Mouse (Mus musculus): ENCODE measurements at regions not wholly inside any gene's neighbourhood (a gene's known extent, or its start where the extent isn't known, plus 50 kb on each side); places are given as distances from the start of the nearest gene placed in this dataset.

- DNase-seq (ENCODE audit: low spot score in 2 of 2) = no peak
Measured at GRCm38 (mm10) chr13:31681571-31681970, 56.0 kb downstream of the Foxf2 start.

GRCm38 (mm10) chr13:31683311-31683710 lies 57.7 kb downstream of the Foxf2 start:
- DNase-seq (ENCODE audit: low spot score in 2 of 2) = no peak

- DNase-seq (ENCODE audit: low spot score in 2 of 2) = no peak
Measured at GRCm38 (mm10) chr13:31688531-31688930, 62.9 kb downstream of the Foxf2 start.

GRCm38 (mm10) chr13:31689317-31689716 lies 63.7 kb downstream of the Foxf2 start:
- DNase-seq (ENCODE audit: low spot score in 2 of 2) = peak in 1 of 2 experiments; percentile 14

GRCm38 (mm10) chr13:31695725-31696124 lies 70.1 kb downstream of the Foxf2 start:
- no peak for DNase-seq (ENCODE audit: low spot score in 2 of 2)

- DNase-seq (ENCODE audit: low spot score in 2 of 2) = no peak
Measured at GRCm38 (mm10) chr13:31704199-31704598, 78.6 kb downstream of the Foxf2 start.

GRCm38 (mm10) chr13:31705406-31705805 lies 79.8 kb downstream of the Foxf2 start:
- no peak for DNase-seq (ENCODE audit: low spot score in 2 of 2)

GRCm38 (mm10) chr13:31710681-31711080 lies 85.1 kb downstream of the Foxf2 start:
- DNase-seq (ENCODE audit: low spot score in 2 of 2) = no peak

GRCm38 (mm10) chr13:31715683-31716082 lies 90.1 kb downstream of the Foxf2 start:
- DNase-seq (ENCODE audit: low spot score in 2 of 2) = no peak

- DNase-seq (ENCODE audit: low spot score in 2 of 2) = no peak
Measured at GRCm38 (mm10) chr13:31716771-31717170, 89.7 kb upstream of the Foxc1 start.

GRCm38 (mm10) chr13:31720731-31721130 lies 85.7 kb upstream of the Foxc1 start:
- no peak for DNase-seq (ENCODE audit: low spot score in 2 of 2)

- no peak for DNase-seq (ENCODE audit: low spot score in 2 of 2)
Measured at GRCm38 (mm10) chr13:31728862-31729261, 77.6 kb upstream of the Foxc1 start.

- DNase-seq (ENCODE audit: low spot score in 2 of 2) = no peak
Measured at GRCm38 (mm10) chr13:31746276-31746675, 60.2 kb upstream of the Foxc1 start.
